Mouse (Mus musculus) stomach, embryonic 16.5 days (tissue): Measurements from ENCODE around the gene Ttc26. TPM values are rescaled to one million over a fixed set of nuclear protein-coding genes. Genes with fewer than 3 reads are reported as not detected.
A peak's percentile ranks its signal among the peaks of the same experiment; 100 is the strongest.
"Not testable (repeated sequence)": the region's sequence is repeated elsewhere in the genome, so short reads cannot be mapped to it uniquely, and the experiment has no call there.

ENCODE experiments used
- ATAC-seq: fragments of 200-750 bp; cut with Nextera tagmentation; 2 replicates; pipeline ENCODE4 v1.8.0; 2017; ENCODE audit warnings: moderate number of reproducible peaks, moderate TSS enrichment; ENCODE audit not compliant: insufficient read depth, low FRiP score
- H3K27ac ChIP-seq: fragments of 300-500 bp; sonication (generic); 2 replicates; pipeline ENCODE4 v1.5.1; 2014; ENCODE audit warnings: low read length
- H3K27me3 ChIP-seq: fragments of 300-500 bp; sonication (generic); 2 replicates; pipeline ENCODE4 v1.6.1; 2014; ENCODE audit warnings: low read length, control low read depth, mixed read lengths; ENCODE audit not compliant: control insufficient read depth, insufficient read depth
- H3K36me3 ChIP-seq: fragments of 300-500 bp; sonication (generic); 2 replicates; pipeline ENCODE4 v1.6.1; 2014; ENCODE audit warnings: low read length; ENCODE audit not compliant: control insufficient read depth, insufficient read depth
- H3K4me1 ChIP-seq: fragments of 300-500 bp; sonication (generic); 2 replicates; pipeline ENCODE4 v1.6.1; 2014; ENCODE audit warnings: low read length, control low read depth, mixed read lengths; ENCODE audit not compliant: control insufficient read depth, insufficient read depth
- H3K4me2 ChIP-seq: fragments of 300-500 bp; sonication (generic); 2 replicates; pipeline ENCODE4 v1.6.1; 2014; ENCODE audit warnings: low read depth, low read length, mixed read lengths
- H3K4me3 ChIP-seq: fragments of 300-500 bp; sonication (generic); replicated peaks from 2 replicates; pipeline ENCODE4 v1.5.1; 2014; ENCODE audit warnings: mild to moderate bottlenecking, low read length
- H3K9ac ChIP-seq: fragments of 300-500 bp; sonication (generic); 2 replicates; pipeline ENCODE4 v1.6.1; 2014; ENCODE audit warnings: low read length
- H3K9me3 ChIP-seq: fragments of 300-500 bp; sonication (generic); replicated peaks from 2 replicates; pipeline ENCODE4 v1.6.1; 2016; ENCODE audit warnings: low read length, control low read depth; ENCODE audit not compliant: control insufficient read depth
- WGBS: fragments of 180-500 bp; shearing (Covaris S2); extraction: QIAGEN DNeasy Blood & Tissue Kit; methylation state at CpG from one replicate; pipeline ENCODE4 v1.1.7; 2014; 5-methylcytosine and 5-hydroxymethylcytosine counted together
- polyA plus RNA-seq: library from polyadenylated mRNA; unstranded; fragments of >200 nt; fragmentation: Nextera tagmentation; extraction: Ambion mirVana; gene quantifications from 2 replicates; pipeline ENCODE4 v1.2.1, GENCODE M21; 2015

Ttc26 gene
- polyA plus RNA-seq, 1 experiment from 2014 or later = 4.6 TPM

DNA sequence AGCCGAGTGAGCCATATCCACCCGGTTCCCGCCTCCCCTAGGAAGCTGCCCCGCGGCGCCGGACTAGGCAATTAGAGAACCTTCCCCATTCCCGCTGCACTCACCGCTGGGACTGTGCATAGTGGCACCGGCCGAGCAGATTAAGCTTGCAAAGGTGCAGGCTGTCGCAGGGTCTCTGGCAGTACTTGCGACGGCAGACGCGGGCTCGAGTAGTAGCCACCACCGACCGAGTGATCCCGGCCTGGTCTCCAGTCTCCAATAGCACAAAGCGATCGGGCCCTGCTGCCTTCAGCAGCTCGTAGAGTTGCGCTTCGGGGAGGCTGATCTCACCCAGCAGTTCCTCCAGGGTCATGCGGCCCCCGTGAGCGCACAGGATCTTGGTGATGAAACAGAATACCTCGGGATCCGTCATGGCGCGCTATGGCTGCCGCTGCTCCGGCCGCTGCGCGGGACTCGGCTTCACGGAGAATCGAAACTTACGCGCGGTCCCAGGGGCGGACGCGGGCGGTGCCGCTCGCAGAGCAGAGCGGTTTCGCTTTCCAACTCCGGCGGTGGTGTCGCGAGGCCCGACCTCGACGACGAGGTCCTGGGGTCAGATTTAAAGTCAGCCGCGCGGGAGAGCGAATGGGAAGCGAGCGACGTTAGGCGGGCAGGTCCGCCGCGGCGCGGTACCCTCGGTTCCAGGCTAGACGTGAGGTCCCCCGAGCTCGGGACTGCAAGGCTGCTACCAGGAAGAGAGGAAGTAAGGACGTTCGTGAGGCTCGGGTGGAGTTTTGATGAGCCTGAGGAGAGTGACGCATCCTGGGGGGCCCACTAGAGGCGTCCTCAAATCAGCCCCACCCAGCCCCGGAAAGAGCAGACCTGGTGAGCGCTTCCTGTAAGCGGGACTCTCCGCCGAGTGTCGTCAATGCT, 27.2 kb upstream of the Ttc26 start, which contains the start of gene Zc3hav1:
TSS of gene Zc3hav1 (minus strand) at position 793 of the 912 bp plus-strand sequence.
- WGBS = under 1% methylated on average over 87 of the region's 87 CpGs
- ATAC-seq = peak; percentile 91
- H3K4me3 ChIP-seq = peak within 1 kb of the TSS; percentile 75
- no peaks in the 10 kb centered on the region for H3K36me3 ChIP-seq
- no peaks in the 10 kb centered on the region for H3K9me3 ChIP-seq
- H3K4me1 ChIP-seq = peaks cover 15% of the 10 kb centered on the region
- H3K27me3 ChIP-seq = peaks cover 5% of the 10 kb centered on the region
- peak within 1 kb of the TSS; percentile 66 for H3K4me2 ChIP-seq
- peak within 1 kb of the TSS; percentile 81 for H3K9ac ChIP-seq
- H3K27ac ChIP-seq = peak within 1 kb of the TSS; percentile 80

DNA sequence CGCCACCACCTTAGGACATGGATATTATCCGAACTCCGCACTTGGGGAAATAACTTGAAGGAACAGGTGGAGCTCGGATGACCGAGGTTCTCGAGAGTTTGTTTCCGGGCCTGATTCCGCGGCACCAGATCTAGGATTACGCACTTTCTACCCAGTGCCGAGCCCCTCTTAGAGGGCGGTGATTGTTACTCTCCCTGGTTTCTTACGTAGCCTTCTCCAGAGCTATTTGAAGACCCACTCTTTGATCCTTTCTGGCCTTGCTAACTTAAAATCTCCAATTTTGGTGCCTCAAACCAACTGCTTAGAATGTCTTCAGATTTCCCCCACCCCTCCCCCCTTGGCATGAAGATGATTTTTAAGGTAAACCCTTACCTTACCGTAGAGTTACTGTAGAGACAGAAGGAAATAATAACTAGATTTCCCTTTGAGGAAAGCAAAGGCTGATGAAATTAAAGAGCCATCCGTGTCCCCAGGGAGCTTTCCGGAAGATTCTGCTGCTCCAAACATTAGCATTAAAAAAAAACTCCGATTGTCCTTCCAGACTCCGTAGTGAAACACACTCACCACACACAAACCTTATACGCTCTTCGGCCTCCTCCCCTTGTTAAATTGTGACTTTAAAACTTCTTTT, 26.4 kb upstream of the Ttc26 start:
- peak overlapping the region; percentile 66 for H3K4me2 ChIP-seq
- H3K36me3 ChIP-seq = no peaks in the 10 kb centered on the region
- H3K27ac ChIP-seq = peak overlapping the region; percentile 80
- 5% methylated on average over 20 of the region's 20 CpGs for WGBS
- H3K4me3 ChIP-seq = peak overlapping the region; percentile 75
- no peak for ATAC-seq
- H3K4me1 ChIP-seq = peaks cover 11% of the 10 kb centered on the region
- H3K9me3 ChIP-seq = no peaks in the 10 kb centered on the region
- peaks cover 5% of the 10 kb centered on the region for H3K27me3 ChIP-seq
- peak overlapping the region; percentile 81 for H3K9ac ChIP-seq

DNA sequence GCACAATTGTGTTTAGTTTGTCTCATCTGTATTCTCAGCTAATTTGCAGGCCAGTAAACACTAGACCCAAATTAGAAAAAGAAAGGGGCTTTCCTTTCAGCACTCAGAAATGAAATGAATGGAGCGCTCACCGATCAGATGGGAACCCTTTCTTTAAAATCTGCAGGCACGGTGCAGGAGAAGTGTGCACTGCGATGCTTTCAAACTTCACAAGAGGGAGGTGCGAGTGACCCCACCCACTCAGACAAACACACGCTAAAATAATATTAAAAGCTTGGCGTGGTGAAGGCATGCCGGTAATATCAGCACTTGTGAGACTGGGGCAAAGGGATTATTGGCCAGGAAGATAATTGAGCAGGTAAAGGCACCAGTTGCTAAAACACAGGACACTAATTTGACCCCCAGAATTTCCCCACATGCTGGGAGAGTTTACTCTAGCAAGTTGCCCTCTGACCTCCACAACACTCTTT, 25.9 kb upstream of the Ttc26 start:
- ATAC-seq = no peak
- Histone ChIP-seq H3K4me1 (peaks cover 11% of the 10 kb centered on the region), H3K4me2 (peak overlapping the region; percentile 66), H3K27me3 (peaks cover 5% of the 10 kb centered on the region), H3K9ac (peak overlapping the region; percentile 81; the same call in 1 of the 2 replicates), H3K4me3 (peak overlapping the region; percentile 75), H3K9me3 (no peaks in the 10 kb centered on the region), H3K27ac (no peak overlapping the region), H3K36me3 (no peaks in the 10 kb centered on the region)
- 6% methylated on average over 8 of the region's 8 CpGs for WGBS

DNA sequence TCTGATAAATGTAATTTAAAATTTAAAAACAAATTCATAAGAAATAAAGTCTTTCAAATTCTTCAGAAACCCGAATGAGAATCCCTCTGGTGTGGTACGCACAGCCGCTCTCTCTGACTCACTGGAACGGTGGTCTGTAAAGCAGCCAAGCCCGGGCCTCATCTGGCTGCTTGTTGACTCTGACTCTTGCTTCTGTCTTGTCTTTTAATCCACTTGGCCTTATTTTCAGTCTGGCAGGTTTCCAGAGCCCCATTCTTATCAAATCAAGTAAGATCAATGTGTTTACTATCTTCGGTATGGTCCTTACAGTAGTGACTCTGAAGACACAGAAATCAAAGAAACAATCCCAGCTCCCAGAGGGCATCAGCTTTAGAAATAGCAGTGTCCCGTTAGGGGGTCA, 25.4 kb upstream of the Ttc26 start:
- no peaks in the 10 kb centered on the region for H3K9me3 ChIP-seq
- 22% methylated on average over 7 of the region's 7 CpGs for WGBS
- no peak overlapping the region for H3K9ac ChIP-seq
- H3K27ac ChIP-seq = no peak overlapping the region
- no peak for ATAC-seq
- H3K27me3 ChIP-seq = peaks cover 5% of the 10 kb centered on the region
- no peak overlapping the region for H3K4me3 ChIP-seq
- peaks cover 11% of the 10 kb centered on the region for H3K4me1 ChIP-seq
- H3K36me3 ChIP-seq = no peaks in the 10 kb centered on the region
- no peak overlapping the region for H3K4me2 ChIP-seq

DNA sequence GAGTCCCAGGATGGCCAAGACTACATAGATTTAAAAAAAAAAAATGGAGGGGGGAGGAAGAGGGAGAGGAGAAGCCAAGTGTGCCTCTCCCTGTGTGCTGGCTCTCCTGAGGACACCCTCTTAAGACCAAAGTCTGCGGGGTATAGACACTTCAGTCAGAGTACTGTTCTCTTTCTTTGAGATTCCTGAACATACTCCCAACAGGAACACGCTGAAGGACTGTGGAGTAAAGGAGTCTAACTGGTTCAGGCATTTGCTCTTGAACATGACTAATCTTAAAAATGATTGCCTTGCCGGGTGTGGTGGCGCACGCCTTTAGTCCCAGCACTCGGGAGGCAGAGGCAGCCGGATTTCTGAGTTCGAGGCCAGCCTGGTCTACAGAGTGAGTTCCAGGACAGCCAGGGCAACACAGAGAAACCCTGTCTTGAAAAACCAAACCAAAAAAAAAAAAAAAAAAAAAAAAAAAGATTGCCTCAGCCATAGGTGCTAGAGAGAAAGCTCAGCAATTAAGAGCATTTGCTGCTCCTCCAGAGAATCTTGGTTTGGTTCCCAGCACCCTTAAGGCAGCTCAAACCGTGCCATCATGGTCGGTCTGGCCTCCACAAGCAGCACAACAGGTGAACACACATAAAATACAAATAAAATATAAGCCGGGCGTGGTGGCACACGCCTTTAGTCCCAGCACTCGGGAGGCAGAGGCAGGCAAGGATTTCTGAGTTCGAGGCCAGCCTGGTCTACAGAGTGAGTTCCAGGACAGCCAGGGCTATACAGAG, 24.4 kb upstream of the Ttc26 start:
- ATAC-seq, H3K27ac ChIP-seq, H3K9ac ChIP-seq, H3K9me3 ChIP-seq, H3K27me3 ChIP-seq, H3K36me3 ChIP-seq, H3K4me3 ChIP-seq, H3K4me2 ChIP-seq: not testable (repeated sequence)
- 81% methylated on average over 15 of the region's 15 CpGs for WGBS
- H3K4me1 ChIP-seq = peaks cover 11% of the 10 kb centered on the region

DNA sequence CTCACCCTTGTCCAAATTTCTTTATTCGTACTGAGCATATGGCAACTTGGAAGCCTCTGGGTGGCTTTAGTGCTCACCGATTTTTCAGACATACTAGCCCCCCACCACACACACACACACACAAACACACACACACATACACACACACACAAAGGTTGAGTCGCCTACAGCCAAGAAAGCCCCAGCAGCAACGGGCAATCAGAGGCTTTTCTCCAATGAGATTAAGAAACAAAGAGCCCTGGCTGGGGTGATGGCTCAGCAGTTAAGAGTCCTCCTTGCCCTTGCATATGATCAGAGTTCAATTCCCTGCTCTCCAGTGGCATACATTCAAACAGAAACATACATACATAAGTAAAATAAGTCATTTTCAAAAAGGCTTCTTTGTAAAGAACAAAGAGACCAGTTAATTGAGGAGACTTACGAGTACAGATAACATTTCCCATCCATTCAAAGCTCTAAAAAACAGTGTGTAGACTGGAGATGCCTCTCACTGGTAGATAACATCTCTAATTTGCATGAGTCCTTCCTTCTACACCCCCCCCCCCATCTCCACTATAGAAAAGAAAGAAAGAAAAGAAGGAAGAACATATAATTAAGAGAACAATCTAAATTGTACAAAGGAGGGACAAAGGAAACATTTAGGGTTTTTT, 23.5 kb upstream of the Ttc26 start:
- 70% methylated on average over 5 of the region's 5 CpGs for WGBS
- Histone ChIP-seq H3K36me3 (no peaks in the 10 kb centered on the region), H3K9me3 (no peaks in the 10 kb centered on the region), H3K9ac (no peak overlapping the region), H3K4me3 (no peak overlapping the region), H3K4me2 (no peak overlapping the region), H3K27ac (no peak overlapping the region), H3K4me1 (peaks cover 11% of the 10 kb centered on the region), H3K27me3 (peaks cover 5% of the 10 kb centered on the region; the same call in 1 of the 2 replicates)
- no peak for ATAC-seq

DNA sequence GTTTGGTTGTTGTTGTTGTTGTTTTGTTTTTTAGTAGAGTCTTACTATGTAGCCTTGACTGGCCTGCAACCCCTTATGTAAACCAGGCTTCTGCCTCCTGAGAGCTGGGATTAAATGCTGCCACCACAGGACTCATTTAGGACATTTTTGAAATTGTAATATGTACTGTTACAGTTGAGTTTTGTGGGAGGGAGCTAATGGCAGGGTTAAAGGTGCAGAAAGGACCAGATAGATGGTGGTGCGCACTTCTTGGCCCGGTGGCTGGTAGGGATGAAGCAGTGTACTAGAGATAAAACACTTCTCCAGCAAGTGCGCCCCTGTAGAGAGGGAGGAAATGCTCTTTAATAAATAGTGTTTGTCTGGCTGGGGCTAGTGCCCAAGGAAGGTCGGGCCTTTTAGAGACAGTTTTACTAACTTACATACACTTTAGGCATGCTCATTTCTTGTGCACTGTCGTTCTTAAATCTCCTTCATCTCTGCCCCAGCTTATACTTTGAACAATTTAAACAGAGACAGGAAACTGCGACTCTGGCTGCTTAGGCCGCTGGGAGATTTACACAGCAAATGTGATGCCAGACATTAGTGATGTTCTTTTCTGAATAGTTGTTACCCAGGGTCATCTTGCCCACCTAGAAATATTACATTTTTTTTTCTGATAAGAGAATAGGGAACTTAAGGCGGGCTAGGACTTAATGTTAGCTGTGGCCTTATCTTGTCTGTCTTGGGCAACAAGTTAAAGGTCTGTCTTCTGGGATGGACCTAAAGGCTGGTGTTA, 22.8 kb upstream of the Ttc26 start:
- H3K4me2 ChIP-seq = no peak overlapping the region
- no peak overlapping the region for H3K9ac ChIP-seq
- H3K27me3 ChIP-seq = peaks cover under 1% of the 10 kb centered on the region; the same call in 1 of the 2 replicates
- no peak for ATAC-seq
- H3K27ac ChIP-seq = no peak overlapping the region
- H3K4me1 ChIP-seq = peaks cover 11% of the 10 kb centered on the region
- no peaks in the 10 kb centered on the region for H3K9me3 ChIP-seq
- H3K36me3 ChIP-seq = no peaks in the 10 kb centered on the region
- 60% methylated on average over 8 of the region's 8 CpGs for WGBS
- no peak overlapping the region for H3K4me3 ChIP-seq
